Mouse (Mus musculus) C2C12 (cell line): ENCODE results near the gene Txndc5.

Source experiments
- CTCF ChIP-seq: IDR thresholded peaks from one replicate; pipeline ENCODE4 v1.5.1; 2011; ENCODE audit not compliant: control insufficient read depth, insufficient read depth, insufficient read length
- MAX ChIP-seq: IDR thresholded peaks from one replicate; pipeline ENCODE4 v1.6.1; 2011; ENCODE audit warnings: mild to moderate bottlenecking, control low read depth
- USF1 ChIP-seq: IDR thresholded peaks from one replicate; pipeline ENCODE4 v1.6.1; 2011; ENCODE audit warnings: low read depth, mild to moderate bottlenecking, control low read depth, moderate library complexity

DNA sequence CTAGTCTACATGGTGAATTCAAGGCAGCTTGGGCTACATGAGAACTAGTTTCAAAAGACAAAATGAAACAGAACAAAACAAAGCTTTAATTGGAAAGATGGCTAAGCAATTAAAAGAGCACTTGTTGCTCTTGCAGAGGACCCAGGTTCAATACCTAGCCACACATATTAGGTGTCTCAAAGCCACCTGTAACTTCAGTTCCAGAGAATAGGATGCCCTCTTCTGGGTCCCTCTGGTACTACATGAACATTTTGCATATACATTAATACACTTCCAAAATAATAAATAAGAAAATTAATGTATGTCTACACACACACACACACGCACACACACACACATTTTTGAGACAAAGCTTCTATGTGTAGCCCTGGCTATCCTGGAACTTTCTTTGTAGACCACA, 65.2 kb downstream of the Txndc5 start:
- TF ChIP-seq CTCF = no peak
- no peak for TF ChIP-seq MAX
- TF ChIP-seq USF1 = no peak
